Mouse (Mus musculus): ENCODE measurements around the gene Mbd6.

Mbd6 gene

GRCm38 (mm10) chr10:127288328-127288799 is 454 bp downstream of the Mbd6 start:
- no peak for DNase-seq (ENCODE audit: low read depth, low spot score)

- DNase-seq (ENCODE audit: low read depth, low spot score), result no peak
Observed at GRCm38 (mm10) chr10:127287936-127288293, 903 bp downstream of the Mbd6 start.

GRCm38 (mm10) chr10:127287271-127287935 is 1.4 kb downstream of the Mbd6 start:
- no peak for DNase-seq (ENCODE audit: low read depth, low spot score)

- no peak for DNase-seq (ENCODE audit: low read depth, low spot score)
Observed at GRCm38 (mm10) chr10:127286730-127287129, 2.1 kb downstream of the Mbd6 start.

GRCm38 (mm10) chr10:127286194-127286593 is 2.6 kb downstream of the Mbd6 start:
- DNase-seq (ENCODE audit: low read depth, low spot score), result no peak

GRCm38 (mm10) chr10:127285644-127286043 is 3.2 kb downstream of the Mbd6 start:
- DNase-seq (ENCODE audit: low read depth, low spot score), result no peak

- DNase-seq (ENCODE audit: low read depth, low spot score), result no peak
Observed at GRCm38 (mm10) chr10:127284724-127285500, 3.9 kb downstream of the Mbd6 start.

- DNase-seq (ENCODE audit: low read depth, low spot score), result no peak
Observed at GRCm38 (mm10) chr10:127284105-127284622, 4.7 kb downstream of the Mbd6 start.

GRCm38 (mm10) chr10:127282620-127283215 is 6.1 kb downstream of the Mbd6 start:
- no peak for DNase-seq (ENCODE audit: low read depth, low spot score)

GRCm38 (mm10) chr10:127281316-127281715 is 7.5 kb downstream of the Mbd6 start:
- no peak for DNase-seq (ENCODE audit: low read depth, low spot score)

- no peak for DNase-seq (ENCODE audit: low read depth, low spot score)
Observed at GRCm38 (mm10) chr10:127279730-127280129, 9.1 kb downstream of the Mbd6 start.

- DNase-seq (ENCODE audit: low read depth, low spot score), result no peak
Observed at GRCm38 (mm10) chr10:127274261-127275022, 14.4 kb downstream of the Mbd6 start.

GRCm38 (mm10) chr10:127272371-127272770 is 16.4 kb downstream of the Mbd6 start:
- DNase-seq (ENCODE audit: low read depth, low spot score), result no peak

- DNase-seq (ENCODE audit: low read depth, low spot score), result no peak
Observed at GRCm38 (mm10) chr10:127269884-127270283, 18.9 kb downstream of the Mbd6 start.

GRCm38 (mm10) chr10:127269036-127269435 is 19.8 kb downstream of the Mbd6 start:
- DNase-seq (ENCODE audit: low read depth, low spot score), result no peak

- DNase-seq (ENCODE audit: low read depth, low spot score), result no peak
Observed at GRCm38 (mm10) chr10:127268401-127268800, 20.4 kb downstream of the Mbd6 start.

- no peak for DNase-seq (ENCODE audit: low read depth, low spot score)
Observed at GRCm38 (mm10) chr10:127267318-127267717, 21.5 kb downstream of the Mbd6 start.

GRCm38 (mm10) chr10:127266112-127267091 is 22.4 kb downstream of the Mbd6 start, which contains the start of gene Dctn2:
Dctn2 (plus strand) TSS chr10:127266368.
- DNase-seq (ENCODE audit: low read depth, low spot score), result no peak

- no peak for DNase-seq (ENCODE audit: low read depth, low spot score)
Observed at GRCm38 (mm10) chr10:127265727-127266111, 23.1 kb downstream of the Mbd6 start.

GRCm38 (mm10) chr10:127264971-127265370 is 23.8 kb downstream of the Mbd6 start:
- DNase-seq (ENCODE audit: low read depth, low spot score), result no peak
